Mouse (Mus musculus) cerebellum, adult 18-20 months (tissue): ENCODE data around the gene Hs6st1.
A peak's percentile ranks its signal among the peaks of the same experiment; 100 is the strongest.

Experiments
- DNase-seq, 2 experiments: peaks; one replicate each; pipeline ENCODE4 v3.0.0; 2021

Hs6st1 gene

DNA sequence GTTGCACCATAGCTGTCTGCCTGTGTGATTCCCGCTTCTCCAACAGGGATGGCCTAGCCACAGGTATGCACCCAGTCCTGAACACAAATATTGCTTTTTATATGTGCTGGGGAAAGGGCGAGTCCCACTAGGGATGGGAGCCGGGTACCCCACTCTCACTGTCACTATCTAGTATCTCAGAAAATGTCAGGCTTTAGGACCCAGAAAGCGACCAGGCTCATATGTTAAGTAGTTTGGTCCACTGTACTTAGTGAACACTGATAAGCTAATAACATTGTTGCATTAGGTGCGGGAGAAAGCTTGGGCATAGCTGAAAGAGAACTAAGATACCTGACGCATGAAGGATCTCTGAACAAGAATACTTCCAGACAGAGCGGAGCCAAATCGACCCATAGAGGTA, 63.6 kb downstream of the Hs6st1 start:
- DNase-seq: no peak

DNA sequence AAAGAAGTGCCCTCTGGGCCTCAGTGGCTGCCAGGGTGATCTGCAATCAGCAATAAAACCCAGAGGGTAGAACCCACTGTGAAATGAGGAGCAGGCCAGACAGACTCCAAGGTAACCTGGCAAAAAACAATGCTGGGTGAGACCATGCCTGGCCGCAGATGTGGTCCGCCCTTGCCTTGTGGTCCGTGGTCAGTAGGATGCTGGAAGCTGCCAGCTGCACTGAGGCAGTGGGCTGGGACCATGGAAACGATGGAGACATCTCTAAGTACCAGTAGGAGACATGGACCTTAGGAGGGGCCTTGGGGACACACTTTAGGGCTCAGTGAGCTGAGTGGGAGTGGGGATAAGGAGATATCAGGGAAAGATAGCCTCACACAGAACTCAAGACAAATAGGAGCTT, 64.0 kb downstream of the Hs6st1 start:
- no peak for DNase-seq

GRCm38 (mm10) chr1:36133041-36133440, 64.8 kb downstream of the Hs6st1 start:
- no peak for DNase-seq

DNA sequence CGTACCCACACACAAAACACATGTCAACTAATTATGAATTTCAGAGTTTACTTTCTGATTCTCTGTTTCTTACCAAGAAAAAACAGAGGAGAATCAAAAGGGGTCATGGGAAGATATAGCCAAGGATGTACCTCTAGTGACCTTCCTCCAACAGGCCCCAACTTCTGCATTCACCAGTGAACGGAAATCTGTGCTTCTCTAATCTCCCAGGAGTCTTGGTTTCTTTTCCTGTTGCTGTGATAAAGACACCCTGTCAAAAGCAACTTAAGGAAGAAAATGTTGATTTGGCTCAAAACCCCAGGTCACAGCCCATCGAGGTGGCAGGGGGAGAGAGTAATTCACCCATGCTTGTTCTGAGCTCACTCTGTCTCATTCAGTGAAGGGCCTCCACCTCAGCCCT, 65.4 kb downstream of the Hs6st1 start:
- no peak for DNase-seq

DNA sequence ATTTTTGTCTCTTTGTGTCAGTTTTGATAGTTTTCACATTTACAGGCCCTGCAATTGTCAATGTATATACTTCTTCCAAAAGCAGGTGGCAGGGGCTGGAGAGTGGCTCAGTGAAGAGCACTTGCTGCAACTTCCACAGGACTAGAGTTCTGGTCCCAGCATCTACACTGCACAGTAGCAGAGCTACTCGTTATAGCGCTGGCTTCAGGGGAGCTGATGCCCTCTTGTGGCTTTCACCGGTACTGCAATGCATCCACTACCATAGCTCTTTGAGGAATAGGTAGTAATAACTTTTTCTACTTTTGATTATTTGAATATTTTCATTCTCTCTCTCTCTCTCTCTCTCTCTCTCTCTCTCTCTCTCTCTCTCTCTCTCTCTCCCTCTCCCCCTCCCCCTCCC, 66.4 kb downstream of the Hs6st1 start:
- peak; percentile 72 to 80 for DNase-seq

GRCm38 (mm10) chr1:36140311-36140710, 72.1 kb downstream of the Hs6st1 start:
- no peak for DNase-seq

DNA sequence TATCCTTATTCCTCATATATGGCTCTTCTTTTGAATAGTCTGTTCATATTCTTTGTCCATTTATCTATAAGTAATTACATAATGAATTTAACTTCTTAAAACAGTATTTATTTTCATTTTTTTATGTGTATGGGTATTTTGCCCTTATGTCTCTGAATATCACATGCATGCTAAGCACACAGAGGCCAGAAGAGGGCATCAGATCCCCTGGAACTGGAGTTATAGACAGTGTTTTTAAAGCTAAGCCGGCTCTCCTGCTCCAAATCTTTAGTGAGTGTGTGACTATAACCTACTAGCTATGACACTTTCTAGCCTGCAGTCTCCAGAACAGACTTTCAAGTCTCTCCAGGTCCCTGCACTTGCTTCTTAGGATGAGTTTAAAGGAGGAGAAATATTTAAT, 76.8 kb downstream of the Hs6st1 start:
- peak; percentile 51 to 54 for DNase-seq

GRCm38 (mm10) chr1:36148809-36149208, 80.6 kb downstream of the Hs6st1 start:
- no peak for DNase-seq

- DNase-seq: peak; percentile 30 to 40
These were observed 81.2 kb downstream of the Hs6st1 start for GRCm38 (mm10) chr1:36149411-36149810.
